Mouse (Mus musculus) neural tube, embryonic 11.5 days (tissue): ENCODE results near the gene Armh3. TPM values are rescaled to one million over a fixed set of nuclear protein-coding genes. Genes with fewer than 3 reads are reported as not detected.

ENCODE experiments used
- ATAC-seq: fragments of 200-750 bp; cut with Nextera tagmentation; 2 replicates; pipeline ENCODE4 v1.8.0; 2017; ENCODE audit warnings: moderate number of reproducible peaks, mild to moderate bottlenecking, moderate TSS enrichment, moderate library complexity; ENCODE audit not compliant: insufficient read depth, low FRiP score, low TSS enrichment
- DNase-seq: peaks from one replicate; pipeline ENCODE4 v3.0.0-alpha.2; 2015; ENCODE audit warnings: low spot score
- H3K27ac ChIP-seq: fragments of 300-500 bp; sonication (generic); 2 replicates; pipeline ENCODE4 v1.5.1; 2014; ENCODE audit warnings: low read depth, mild to moderate bottlenecking, low read length
- H3K27me3 ChIP-seq: fragments of 300-500 bp; sonication (generic); 2 replicates; pipeline ENCODE4 v1.6.1; 2014; ENCODE audit warnings: mild to moderate bottlenecking, low read length, mixed read lengths; ENCODE audit not compliant: control insufficient read depth, insufficient read depth
- H3K36me3 ChIP-seq: fragments of 300-500 bp; sonication (generic); 2 replicates; pipeline ENCODE4 v1.6.1; 2014; ENCODE audit warnings: mild to moderate bottlenecking, low read length, moderate library complexity, mixed read lengths; ENCODE audit not compliant: control insufficient read depth, insufficient read depth
- H3K4me1 ChIP-seq: fragments of 300-500 bp; sonication (generic); 2 replicates; pipeline ENCODE4 v1.6.1; 2014; ENCODE audit warnings: low read length, mixed read lengths; ENCODE audit not compliant: control insufficient read depth, insufficient read depth
- H3K4me2 ChIP-seq: fragments of 300-500 bp; sonication (generic); 2 replicates; pipeline ENCODE4 v1.6.1; 2014; ENCODE audit warnings: low read depth, mild to moderate bottlenecking, moderate library complexity
- H3K4me3 ChIP-seq: fragments of 300-500 bp; sonication (generic); 2 replicates; pipeline ENCODE4 v1.5.1; 2014; ENCODE audit warnings: low read depth, low read length
- H3K9ac ChIP-seq: fragments of 300-500 bp; sonication (generic); 2 replicates; pipeline ENCODE4 v1.6.1; 2014; ENCODE audit warnings: mild to moderate bottlenecking, low read length
- H3K9me3 ChIP-seq: fragments of 300-500 bp; sonication (generic); 2 replicates; pipeline ENCODE4 v1.6.1; 2016; ENCODE audit warnings: low read length; ENCODE audit not compliant: control insufficient read depth
- WGBS: fragments of 180-500 bp; shearing (Covaris S2); extraction: QIAGEN DNeasy Blood & Tissue Kit; methylation state at CpG from one replicate; pipeline ENCODE4 v1.1.7; 2014; 5-methylcytosine and 5-hydroxymethylcytosine counted together
- polyA plus RNA-seq: library from polyadenylated mRNA; unstranded; fragments of >200 nt; fragmentation: Nextera tagmentation; extraction: Ambion mirVana; gene quantifications from 2 replicates; pipeline ENCODE4 v1.2.1, GENCODE M21; 2014

Gene Armh3
- polyA plus RNA-seq, 1 experiment from 2014 or later, result 17.9 TPM

DNA sequence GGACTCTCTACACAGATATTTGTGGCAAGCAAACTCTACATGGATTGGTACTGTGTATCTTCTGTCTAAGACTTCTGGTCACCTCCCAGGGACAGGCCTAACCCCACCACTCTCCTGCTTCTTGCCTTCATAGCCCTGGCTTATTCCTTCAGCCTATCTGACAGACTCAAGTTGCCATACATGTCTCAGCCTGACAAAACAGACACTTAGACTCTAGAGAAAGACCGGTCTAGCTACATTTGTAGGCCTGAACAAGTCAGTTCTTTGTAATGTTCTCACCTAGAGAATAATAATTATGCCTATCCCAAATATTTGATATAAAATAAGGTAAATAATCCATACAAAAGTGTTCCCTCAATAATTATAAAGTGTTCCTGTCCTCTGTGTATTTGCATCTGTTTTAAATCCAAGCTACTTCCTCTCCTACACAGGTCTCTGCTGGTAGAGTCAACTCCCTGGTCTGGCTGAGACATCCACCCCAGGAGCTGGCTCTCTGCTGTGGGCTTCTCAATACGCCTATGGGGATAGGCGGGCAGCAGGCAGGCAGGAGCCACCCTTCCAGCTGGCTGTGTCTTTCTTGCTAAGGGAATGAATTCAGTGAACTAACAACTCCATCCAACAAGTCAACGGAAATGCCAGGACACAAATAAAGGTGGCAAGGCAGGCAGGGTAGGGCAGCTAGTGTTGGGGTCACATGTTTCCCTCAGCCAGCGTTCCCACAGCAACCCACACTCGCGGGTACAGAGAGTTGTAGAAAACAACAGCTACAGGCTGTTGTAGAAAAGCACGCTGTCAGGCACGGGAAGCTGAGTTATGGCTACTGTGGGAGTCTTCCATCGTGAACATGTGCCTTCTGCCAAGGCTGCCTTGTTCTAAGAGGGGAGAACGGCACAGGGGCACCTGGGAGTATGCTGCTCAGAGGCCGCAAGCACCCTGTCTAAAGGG is 161.0 kb downstream of the Armh3 start:
- Histone ChIP-seq H3K4me3 (no peak overlapping the region), H3K4me2 (no peak overlapping the region), H3K27ac (no peak overlapping the region), H3K36me3 (no peaks in the 10 kb centered on the region), H3K9ac (no peak overlapping the region), H3K4me1 (no peaks in the 10 kb centered on the region), H3K27me3 (no peaks in the 10 kb centered on the region), H3K9me3 (no peaks in the 10 kb centered on the region)
- ATAC-seq (no peak), DNase-seq (no peak)
- WGBS, result 72% methylated on average over 12 of the region's 12 CpGs

DNA sequence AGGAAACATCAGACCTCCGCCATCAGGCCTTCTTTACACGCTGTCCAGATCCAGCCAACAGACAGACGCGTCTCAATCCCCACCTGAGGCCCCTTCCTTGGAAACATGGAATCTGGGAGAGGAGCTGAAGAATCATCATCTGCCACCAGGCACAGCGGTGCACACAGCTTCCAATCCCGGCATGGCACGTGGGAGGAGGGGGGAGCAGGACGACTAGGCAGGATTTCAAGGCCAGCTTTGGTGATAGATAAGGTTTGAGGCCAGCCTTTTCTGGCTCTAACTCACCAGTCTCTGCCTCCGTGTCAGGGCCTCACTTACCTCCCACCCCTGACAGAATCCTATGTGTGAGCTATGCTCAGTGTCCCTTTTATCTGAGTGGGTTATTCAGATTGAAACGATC is 162.8 kb downstream of the Armh3 start:
- no peak for ATAC-seq
- Histone ChIP-seq H3K9ac (no peak overlapping the region), H3K4me3 (no peak overlapping the region), H3K27me3 (no peaks in the 10 kb centered on the region), H3K9me3 (no peaks in the 10 kb centered on the region), H3K36me3 (no peaks in the 10 kb centered on the region), H3K4me1 (no peaks in the 10 kb centered on the region), H3K27ac (no peak overlapping the region), H3K4me2 (no peak overlapping the region)
- 84% methylated on average over 10 of the region's 10 CpGs for WGBS
- no peak for DNase-seq

GRCm38 (mm10) chr19:45833665-45834064 is 164.6 kb downstream of the Armh3 start:
- Histone ChIP-seq H3K9ac (no peak overlapping the region), H3K4me2 (no peak overlapping the region), H3K36me3 (no peaks in the 10 kb centered on the region), H3K4me3 (no peak overlapping the region), H3K4me1 (no peaks in the 10 kb centered on the region), H3K27me3 (no peaks in the 10 kb centered on the region), H3K9me3 (no peaks in the 10 kb centered on the region), H3K27ac (no peak overlapping the region)
- ATAC-seq (no peak), DNase-seq (no peak)
- WGBS, result 83% methylated on average over 10 of the region's 10 CpGs

- H3K27ac ChIP-seq, result no peak overlapping the region
- ATAC-seq, result no peak
These were observed 167.6 kb downstream of the Armh3 start for GRCm38 (mm10) chr19:45830679-45831078.

GRCm38 (mm10) chr19:45827736-45828135 is 170.6 kb downstream of the Armh3 start:
- Histone ChIP-seq H3K27ac (no peak overlapping the region), H3K4me3 (no peak overlapping the region), H3K9ac (no peak overlapping the region), H3K27me3 (no peaks in the 10 kb centered on the region), H3K4me2 (no peak overlapping the region), H3K9me3 (no peaks in the 10 kb centered on the region), H3K4me1 (no peaks in the 10 kb centered on the region), H3K36me3 (no peaks in the 10 kb centered on the region)
- 92% methylated on average over 3 of the region's 3 CpGs for WGBS
- ATAC-seq, result no peak
- DNase-seq, result no peak

More at GRCm38 (mm10) chr19:45830679-45831078, 167.6 kb downstream of the Armh3 start:
- WGBS, result 60% methylated on average over 2 of the region's 2 CpGs
- H3K36me3 ChIP-seq, result no peaks in the 10 kb centered on the region
- no peak overlapping the region for H3K4me3 ChIP-seq
- H3K27me3 ChIP-seq, result no peaks in the 10 kb centered on the region
- DNase-seq, result no peak
- H3K9ac ChIP-seq, result no peak overlapping the region
- H3K4me2 ChIP-seq, result no peak overlapping the region
- no peaks in the 10 kb centered on the region for H3K9me3 ChIP-seq
- H3K4me1 ChIP-seq, result no peaks in the 10 kb centered on the region

DNA sequence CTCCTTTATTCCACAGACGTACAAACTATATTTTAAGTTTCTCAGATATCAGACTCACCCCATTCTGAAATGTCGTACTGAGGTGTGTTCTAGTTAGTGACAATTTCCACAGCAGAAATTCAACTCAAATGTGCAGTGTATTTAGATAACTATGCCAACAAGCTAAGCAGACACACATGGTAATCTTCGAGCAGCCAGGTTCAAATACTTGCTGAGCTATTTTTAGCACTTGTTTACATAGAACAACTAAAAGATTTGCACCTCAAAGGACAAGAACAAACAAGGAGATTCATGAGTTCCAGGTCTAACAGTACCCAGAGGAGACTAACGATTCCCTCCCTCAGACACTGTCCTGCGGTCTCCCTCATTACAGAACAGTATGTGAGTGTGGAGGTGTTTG is 171.2 kb downstream of the Armh3 start:
- Histone ChIP-seq H3K9me3 (no peaks in the 10 kb centered on the region), H3K4me3 (no peak overlapping the region), H3K27me3 (no peaks in the 10 kb centered on the region), H3K36me3 (no peaks in the 10 kb centered on the region), H3K4me1 (no peaks in the 10 kb centered on the region), H3K27ac (no peak overlapping the region), H3K4me2 (no peak overlapping the region), H3K9ac (no peak overlapping the region)
- 91% methylated on average over 5 of the region's 5 CpGs for WGBS
- no peak for ATAC-seq
- DNase-seq, result no peak

GRCm38 (mm10) chr19:45826146-45826545 is 172.1 kb downstream of the Armh3 start:
- Histone ChIP-seq H3K27me3 (no peaks in the 10 kb centered on the region), H3K4me1 (no peaks in the 10 kb centered on the region), H3K27ac (no peak overlapping the region), H3K4me2 (no peak overlapping the region), H3K9ac (no peak overlapping the region), H3K4me3 (no peak overlapping the region), H3K9me3 (no peaks in the 10 kb centered on the region), H3K36me3 (no peaks in the 10 kb centered on the region)
- DNase-seq, result no peak
- ATAC-seq, result no peak
- 88% methylated on average over 3 of the region's 3 CpGs for WGBS

DNA sequence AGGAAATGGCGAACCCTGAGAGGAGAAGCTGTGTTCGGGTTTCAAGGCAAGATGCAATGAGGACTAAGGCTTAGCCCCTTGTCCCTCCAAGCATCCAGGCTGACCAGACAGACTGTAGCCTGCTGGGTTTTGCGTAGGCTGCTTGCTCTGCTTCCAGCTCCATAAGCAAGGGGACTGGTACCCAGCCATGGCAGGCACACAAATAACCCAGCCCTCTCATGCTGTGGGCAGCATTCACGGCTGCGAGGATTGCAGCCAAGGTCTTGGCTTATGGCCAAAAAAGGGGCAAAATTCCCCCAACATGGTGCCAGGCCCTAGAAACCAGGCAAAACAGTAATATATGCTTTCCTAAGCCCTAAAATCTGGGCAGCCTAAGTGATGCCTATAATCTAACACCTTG is 176.5 kb downstream of the Armh3 start:
- H3K4me1 ChIP-seq, result no peaks in the 10 kb centered on the region
- no peak overlapping the region for H3K9ac ChIP-seq
- no peaks in the 10 kb centered on the region for H3K9me3 ChIP-seq
- ATAC-seq (no peak), DNase-seq (no peak)
- H3K27ac ChIP-seq, result no peak overlapping the region
- WGBS, result 82% methylated on average over 5 of the region's 5 CpGs
- H3K36me3 ChIP-seq, result no peaks in the 10 kb centered on the region
- H3K4me2 ChIP-seq, result no peak overlapping the region
- H3K4me3 ChIP-seq, result no peak overlapping the region
- H3K27me3 ChIP-seq, result no peaks in the 10 kb centered on the region
